Mouse (Mus musculus) kidney, postnatal 36 days (tissue): ENCODE data around the gene Lbhd2.

Experiments used
- DNase-seq, 2 experiments: peaks; one replicate each; pipeline ENCODE4 v3.0.0; 2021 to 2022; ENCODE audit warnings: mixed read lengths in 2 of 2

Lbhd2 gene

GRCm38 (mm10) chr12:111448931-111449705 lies 42.5 kb downstream of the Lbhd2 start:
- peak; percentile 82 to 92 for DNase-seq

GRCm38 (mm10) chr12:111450359-111450758 lies 43.8 kb downstream of the Lbhd2 start:
- peak; percentile 83 to 91 for DNase-seq

GRCm38 (mm10) chr12:111451561-111451960 lies 45.0 kb downstream of the Lbhd2 start:
- no peak for DNase-seq

GRCm38 (mm10) chr12:111454021-111454420 lies 47.4 kb downstream of the Lbhd2 start:
- peak in 1 of 2 experiments; percentile 47 for DNase-seq

- no peak for DNase-seq
Observed at GRCm38 (mm10) chr12:111454543-111455280, 48.1 kb downstream of the Lbhd2 start.

- peak; percentile 44 to 66 for DNase-seq
Observed at GRCm38 (mm10) chr12:111455311-111455846, 48.8 kb downstream of the Lbhd2 start.

- DNase-seq = no peak
Observed at GRCm38 (mm10) chr12:111455860-111456259, 49.3 kb downstream of the Lbhd2 start.

- no peak for DNase-seq
Observed at GRCm38 (mm10) chr12:111457742-111458141, 51.1 kb downstream of the Lbhd2 start.
